Comparison of ENCODE assay signal across 13 mouse cellular contexts in genomic region chr17:35204494-35205379, GRCm38 (mm10). TPM values are rescaled to one million over a fixed set of nuclear protein-coding genes. Genes with fewer than 3 reads are reported as not detected.
DNase-seq lines count a peak whose midpoint lies in the region; ATAC-seq and TF ChIP-seq lines count a peak whose summit lies in the region.
"Had no signal": no experiment of that assay in that cellular context is flagged by ENCODE, and none has a peak within 500 bp of the region (broad histone marks: within the 10 kb centered on the region; RNA-seq: fewer than 3 reads in every experiment).

Gene Lta, minus strand, starts transcription at chr17:35205351.

- H3K27ac ChIP-seq in limb, embryonic 13.5 days = no peak within 1 kb of the TSS
- H3K27ac ChIP-seq in limb, embryonic 10.5 days = no peak within 1 kb of the TSS
- H3K27ac ChIP-seq in ES-Bruce4 (ENCODE audit: insufficient read depth, low read length) = no peak within 1 kb of the TSS
- H3K27ac ChIP-seq in hindbrain, embryonic 16.5 days (ENCODE audit: low read depth, low read length) = no peak within 1 kb of the TSS
- peak within 1 kb of the TSS; percentile 79 for H3K27ac ChIP-seq in thymus, adult 2 months (ENCODE audit: control insufficient read depth, insufficient read depth, low read length)
- H3K27ac ChIP-seq: limb, embryonic 15.5 days had no signal

- ATAC-seq in limb, embryonic 13.5 days (ENCODE audit: low FRiP score, low read depth) = no peak
- ATAC-seq in hindbrain, embryonic 16.5 days = no peak
- ATAC-seq: forebrain, postnatal 0 days; Patski had no signal

- no peak within 1 kb of the TSS for H3K4me3 ChIP-seq in limb, embryonic 13.5 days
- no peak within 1 kb of the TSS; the same call in 1 of the 2 replicates for H3K4me3 ChIP-seq in limb, embryonic 10.5 days
- H3K4me3 ChIP-seq in ES-Bruce4 (ENCODE audit: low read depth, low read length) = peak within 1 kb of the TSS; percentile 33
- H3K4me3 ChIP-seq in hindbrain, embryonic 16.5 days (ENCODE audit: low read length) = no peak within 1 kb of the TSS
- peak within 1 kb of the TSS; percentile 30 for H3K4me3 ChIP-seq in thymus, adult 2 months (ENCODE audit: control insufficient read depth, insufficient read depth, low read length)
- H3K4me3 ChIP-seq: limb, embryonic 15.5 days had no signal

- 0 out of 2 replicates have a peak within 1 kb of the TSS, but pooled peaks have one; percentile 13 for H3K9ac ChIP-seq in limb, embryonic 13.5 days
- peak within 1 kb of the TSS; percentile 39 for H3K9ac ChIP-seq in ES-Bruce4 (ENCODE audit: low read depth, poor library complexity, severe bottlenecking)
- peak within 1 kb of the TSS; percentile 31 for H3K9ac ChIP-seq in hindbrain, embryonic 16.5 days (ENCODE audit: low read depth, low read length)
- H3K9ac ChIP-seq: forebrain, postnatal 0 days; limb, embryonic 15.5 days had no signal

- WGBS in limb, embryonic 13.5 days = 24% methylated on average over 20 of the region's 20 CpGs
- 29% methylated on average over 20 of the region's 20 CpGs for WGBS in limb, embryonic 10.5 days
- 33% methylated on average over 20 of the region's 20 CpGs for whole genome bisulfite sequencing in hindbrain, embryonic 16.5 days
- WGBS in thymus, adult 2 months = 23% methylated on average over 20 of the region's 20 CpGs

- no peaks in the 10 kb centered on the region for H3K9me3 ChIP-seq in limb, embryonic 13.5 days
- no peaks in the 10 kb centered on the region for H3K9me3 ChIP-seq in limb, embryonic 10.5 days (replicated peaks)
- no peaks in the 10 kb centered on the region for H3K9me3 ChIP-seq in ES-Bruce4 (replicated peaks; ENCODE audit: control insufficient read depth, insufficient read depth, low read length, poor library complexity, severe bottlenecking)
- no peaks in the 10 kb centered on the region for H3K9me3 ChIP-seq in hindbrain, embryonic 16.5 days (ENCODE audit: control insufficient read depth, low read length)
- H3K9me3 ChIP-seq: limb, embryonic 15.5 days had no signal

- TF ChIP-seq CTCF in ES-Bruce4 (IDR thresholded peaks at IDR 0.05; ENCODE audit: low read depth, low read length) = no peak
- TF ChIP-seq CTCF in thymus, adult 2 months (IDR thresholded peaks at IDR 0.05; ENCODE audit: borderline replicate concordance, control insufficient read depth, extremely low read depth, insufficient read depth, low read length, poor library complexity) = 0 out of 2 replicates have a peak, but pooled peaks have one; percentile 30

- H3K4me2 ChIP-seq in limb, embryonic 13.5 days (replicated peaks) = no peak within 1 kb of the TSS
- no peak within 1 kb of the TSS for H3K4me2 ChIP-seq in hindbrain, embryonic 16.5 days (ENCODE audit: low read length)
- H3K4me2 ChIP-seq: limb, embryonic 15.5 days had no signal

- intact Hi-C loops in left cerebral cortex, postnatal 4 days (cut with DNase I) = no loop called here

- no peak for TF ChIP-seq EP300 in ES-Bruce4 (IDR thresholded peaks at IDR 0.05; ENCODE audit: insufficient read depth, low read depth, low read length)

- peaks cover 60% of the 10 kb centered on the region for H3K27me3 ChIP-seq in limb, embryonic 13.5 days
- H3K27me3 ChIP-seq in limb, embryonic 10.5 days (ENCODE audit: low read depth, poor library complexity, severe bottlenecking) = peaks cover 67% of the 10 kb centered on the region
- H3K27me3 ChIP-seq in ES-Bruce4 (ENCODE audit: control insufficient read depth, insufficient read depth, low read length, poor library complexity, severe bottlenecking) = no peaks in the 10 kb centered on the region
- peaks cover 9% of the 10 kb centered on the region for H3K27me3 ChIP-seq in hindbrain, embryonic 16.5 days (replicated peaks; ENCODE audit: control insufficient read depth, insufficient read depth, low read length)
- H3K27me3 ChIP-seq in thymus, adult 2 months (ENCODE audit: control insufficient read depth, insufficient read depth, low read length) = no peaks in the 10 kb centered on the region
- H3K27me3 ChIP-seq: Patski had no signal

- no peak for DNase-seq in limb, embryonic 10.5 days (ENCODE audit: low spot score)
- DNase-seq in thymus, adult 2 months = peak; percentile 78
- DNase-seq in left cerebral cortex, postnatal 4 days = no peak
- DNase-seq in frontal cortex, adult 2 months (ENCODE audit: extremely low spot score in 1 of 2, low spot score in 1 of 2) = no peak
- DNase-seq in urinary bladder, adult 18-20 months (ENCODE audit: low spot score in 2 of 2) = no peak
- DNase-seq: forebrain, postnatal 0 days had no signal

- TF ChIP-seq POLR2A in ES-Bruce4 (IDR thresholded peaks at IDR 0.05; ENCODE audit: insufficient read depth, low read length) = no peak
- TF ChIP-seq POLR2A in thymus, adult 2 months (IDR thresholded peaks at IDR 0.05; ENCODE audit: control insufficient read depth, extremely low read depth, insufficient read depth, low read length, poor library complexity) = 0 out of 2 replicates have a peak, but pooled peaks have one; percentile 40

- no peaks in the 10 kb centered on the region for H3K4me1 ChIP-seq in limb, embryonic 13.5 days
- H3K4me1 ChIP-seq in limb, embryonic 10.5 days = peaks cover 3% of the 10 kb centered on the region
- no peaks in the 10 kb centered on the region for H3K4me1 ChIP-seq in ES-Bruce4 (ENCODE audit: control insufficient read depth, insufficient read depth, low read length)
- H3K4me1 ChIP-seq in hindbrain, embryonic 16.5 days (ENCODE audit: control insufficient read depth, insufficient read depth, low read depth, low read length) = no peaks in the 10 kb centered on the region
- H3K4me1 ChIP-seq in thymus, adult 2 months (replicated peaks; ENCODE audit: control insufficient read depth, insufficient read depth, low read length) = peaks cover 59% of the 10 kb centered on the region

- no peaks in the 10 kb centered on the region for H3K36me3 ChIP-seq in limb, embryonic 13.5 days
- H3K36me3 ChIP-seq in limb, embryonic 10.5 days = no peaks in the 10 kb centered on the region
- H3K36me3 ChIP-seq in ES-Bruce4 (ENCODE audit: control insufficient read depth, insufficient read depth, low read length, poor library complexity, severe bottlenecking) = no peaks in the 10 kb centered on the region
- H3K36me3 ChIP-seq in hindbrain, embryonic 16.5 days (ENCODE audit: control insufficient read depth, insufficient read depth, low read length) = no peaks in the 10 kb centered on the region
- no peaks in the 10 kb centered on the region for H3K36me3 ChIP-seq in thymus, adult 2 months (ENCODE audit: control insufficient read depth, insufficient read depth, low read length)
- H3K36me3 ChIP-seq: limb, embryonic 15.5 days had no signal

RNA-seq across cellular contexts. Expression of gene Lta, which starts in this region (rescaled TPM):
- polyA plus RNA-seq in limb, embryonic 13.5 days (2015; fragmentation: Nextera tagmentation; extraction: Ambion mirVana) = not detected in 2 replicates
- polyA plus RNA-seq in limb, embryonic 10.5 days (2016; fragmentation: Nextera tagmentation; extraction: Ambion mirVana) = not detected in 2 replicates
- polyA plus RNA-seq in ES-Bruce4 (2011; ENCODE audit: insufficient read depth, insufficient read length, low read depth, missing spikeins) = 0.64 TPM in 1 of 2 replicates, not detected in the other
- polyA plus RNA-seq in hindbrain, embryonic 16.5 days (2015; fragmentation: Nextera tagmentation; extraction: Ambion mirVana) = 0.37 and 0.80 TPM in 2 replicates
- polyA plus RNA-seq in thymus, adult 2 months (2012; rRNA removed) = 14.4 and 14.5 TPM in 2 replicates
- total RNA-seq in left cerebral cortex, postnatal 4 days (2021) = 1 to 10 TPM in 1 of 2 experiments, under 1 TPM in 1; 0.82 to 1.0 TPM
- polyA plus RNA-seq in frontal cortex, adult 2 months (2012; rRNA removed) = 0.06 and 0.17 TPM in 2 replicates
- total RNA-seq: forebrain, postnatal 0 days had no signal
- polyA plus RNA-seq: embryonic facial prominence, embryonic 11.5 days; heart, postnatal 0 days; limb, embryonic 15.5 days had no signal

Comparison
In these comparisons a context has a peak if more than half of its experiments do, and no peak if none do; other contexts are left out.
1. H3K4me3 ChIP-seq: peak in ES-Bruce4 (single experiment) and thymus, adult 2 months (single experiment); none in limb, embryonic 13.5 days (single experiment), limb, embryonic 10.5 days (single experiment) and hindbrain, embryonic 16.5 days (single experiment).
2. Peak in every context shown above with its lines, with median percentiles within 50 percentile points of each other: H3K9ac ChIP-seq.